Mouse (Mus musculus): Measurements from ENCODE around the gene Txlng. TPM values are rescaled to one million over a fixed set of nuclear protein-coding genes. Genes with fewer than 3 reads are reported as not detected.
A peak's percentile ranks its signal among the peaks of the same experiment; 100 is the strongest.

The Txlng gene
- polyA plus RNA-seq, 1 experiment from 2014 or later, result 9.0 TPM

MicroRNAs within 50 kb of the gene (microRNA counts, 519-probe panel; counts per million panel counts)
- microRNA mmu-miR-3473, result 2,388 counts per million, percentile 45 among the panel's probes with 10 or more counts

Small RNA genes lying within 50 kb of the gene (microRNA-seq; reads per million reads assigned to microRNA genes)
- gene Mir3473a, result not detected

Other genes with a start within 250 kb of the Txlng start
- gene Reps2, start 185.8 kb downstream of the Txlng start, polyA plus RNA-seq (2015; fragmentation: Nextera tagmentation; extraction: Ambion mirVana), result 0.40 and 0.43 TPM in 2 replicates
- 408 and 421 TPM in 2 replicates for gene Rbbp7, start 69.1 kb downstream of the Txlng start, polyA plus RNA-seq (2015; fragmentation: Nextera tagmentation; extraction: Ambion mirVana)
- gene Syap1, start 59.0 kb upstream of the Txlng start, polyA plus RNA-seq (2015; fragmentation: Nextera tagmentation; extraction: Ambion mirVana), result 25.8 and 25.9 TPM in 2 replicates
- gene Ctps2, start 71.8 kb upstream of the Txlng start, polyA plus RNA-seq (2015; fragmentation: Nextera tagmentation; extraction: Ambion mirVana), result 50.9 and 55.6 TPM in 2 replicates
- 0.33 TPM in 1 of 2 replicates, not detected in the other for gene S100g, start 135.1 kb upstream of the Txlng start, polyA plus RNA-seq (2015; fragmentation: Nextera tagmentation; extraction: Ambion mirVana)